Mouse (Mus musculus) right cerebral cortex, adult 18-20 months (tissue): Measurements from ENCODE around the gene Irf2.

Experiments used
- DNase-seq: peaks from one replicate; pipeline ENCODE4 v3.0.0; 2022; ENCODE audit warnings: mixed read lengths

Irf2 gene

GRCm38 (mm10) chr8:46759562-46759961 lies 20.0 kb downstream of the Irf2 start:
- no peak for DNase-seq

GRCm38 (mm10) chr8:46760701-46761100 lies 21.2 kb downstream of the Irf2 start:
- DNase-seq = no peak

DNA sequence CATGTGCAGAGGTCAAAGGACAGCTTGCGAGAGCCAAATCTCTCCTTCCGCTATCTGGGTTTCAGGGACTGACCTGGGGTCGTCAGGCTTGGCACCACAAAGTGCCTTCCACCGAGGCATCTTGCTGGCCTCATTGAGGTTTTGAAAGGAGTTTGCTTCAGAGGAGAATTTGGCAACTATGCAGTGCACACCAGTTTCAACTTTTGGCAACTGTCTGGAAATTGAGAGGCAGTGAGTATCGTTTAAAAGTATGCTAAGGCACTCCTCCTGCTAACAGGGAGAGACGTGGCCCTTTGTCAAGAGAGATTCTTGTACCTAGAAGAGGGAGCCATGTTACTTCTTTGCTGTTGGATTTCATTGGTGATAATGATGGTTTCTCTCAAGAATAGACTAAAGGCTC lies 21.9 kb downstream of the Irf2 start:
- DNase-seq = no peak

GRCm38 (mm10) chr8:46769408-46770180 lies 30.1 kb downstream of the Irf2 start:
- peak; percentile 64 for DNase-seq

- DNase-seq = no peak
Measured at GRCm38 (mm10) chr8:46770905-46771516, 31.5 kb downstream of the Irf2 start.

- DNase-seq = no peak
Measured at GRCm38 (mm10) chr8:46772801-46773200, 33.3 kb downstream of the Irf2 start.

- DNase-seq = no peak
Measured at GRCm38 (mm10) chr8:46777760-46778460, 38.4 kb downstream of the Irf2 start.

GRCm38 (mm10) chr8:46781067-46781657 lies 41.6 kb downstream of the Irf2 start:
- no peak for DNase-seq

GRCm38 (mm10) chr8:46782254-46782653 lies 42.7 kb downstream of the Irf2 start:
- DNase-seq = no peak

DNA sequence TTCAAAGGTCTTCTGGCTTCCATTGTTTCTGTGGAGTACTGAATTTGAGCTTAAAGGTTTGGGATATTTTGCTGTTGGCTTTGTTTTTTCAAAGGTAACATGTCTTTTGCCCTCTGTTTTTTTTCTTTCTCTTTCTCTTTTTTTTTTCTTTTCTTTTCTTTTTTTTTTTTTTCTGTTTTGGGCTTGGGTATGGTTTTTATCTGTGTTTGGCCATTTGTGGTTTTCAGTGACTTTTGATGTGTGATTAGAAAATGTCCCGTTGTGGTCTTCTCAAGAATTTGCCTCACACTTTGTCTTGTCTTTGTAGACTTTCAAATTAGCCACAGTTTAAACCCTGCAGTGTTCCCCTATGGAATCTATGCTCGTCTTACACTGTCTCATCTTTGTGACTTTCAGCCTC lies 45.5 kb downstream of the Irf2 start:
- no peak for DNase-seq

DNA sequence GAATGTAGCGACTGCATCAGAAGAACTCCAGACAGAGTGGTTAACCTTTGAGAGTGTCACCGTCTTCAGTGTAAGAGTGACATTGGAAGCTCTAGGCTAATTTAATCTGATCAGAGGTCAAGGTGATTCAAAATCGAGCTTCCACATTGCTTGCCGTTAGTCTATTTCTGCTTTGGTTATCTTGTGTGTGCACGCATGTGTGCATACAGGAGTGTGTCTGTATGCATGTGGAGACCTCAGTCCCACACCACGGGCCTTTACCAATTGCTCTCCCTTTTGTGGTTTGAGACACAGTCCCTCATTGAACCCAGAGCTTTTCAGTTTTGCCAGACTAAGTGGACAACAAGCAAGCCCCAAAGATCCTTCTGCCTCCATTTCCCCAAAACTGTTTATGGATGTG lies 46.4 kb downstream of the Irf2 start:
- DNase-seq = no peak

- DNase-seq = no peak
Measured at GRCm38 (mm10) chr8:46789091-46789881, 49.8 kb downstream of the Irf2 start.

GRCm38 (mm10) chr8:46791664-46792371 lies 52.3 kb downstream of the Irf2 start:
- no peak for DNase-seq

DNA sequence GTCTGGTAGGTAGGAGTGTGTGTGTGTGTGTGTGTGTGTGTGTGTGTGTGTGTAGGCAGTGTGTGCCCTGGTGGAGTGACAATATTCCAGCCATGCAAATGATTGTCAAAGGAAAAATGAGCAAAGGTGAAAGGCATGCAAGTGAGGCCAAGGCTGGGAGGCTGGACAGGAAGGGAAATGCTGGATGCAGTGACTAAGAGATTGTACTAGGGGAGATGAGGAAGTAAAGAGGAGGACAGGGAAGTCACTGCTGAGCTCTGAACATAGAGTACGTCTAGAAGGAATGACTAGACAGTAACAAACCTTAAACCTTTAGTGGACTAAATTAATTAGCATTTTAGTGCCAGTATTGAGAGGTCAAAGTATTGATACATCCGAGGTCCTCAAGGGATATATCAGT lies 53.1 kb downstream of the Irf2 start:
- DNase-seq = no peak

DNA sequence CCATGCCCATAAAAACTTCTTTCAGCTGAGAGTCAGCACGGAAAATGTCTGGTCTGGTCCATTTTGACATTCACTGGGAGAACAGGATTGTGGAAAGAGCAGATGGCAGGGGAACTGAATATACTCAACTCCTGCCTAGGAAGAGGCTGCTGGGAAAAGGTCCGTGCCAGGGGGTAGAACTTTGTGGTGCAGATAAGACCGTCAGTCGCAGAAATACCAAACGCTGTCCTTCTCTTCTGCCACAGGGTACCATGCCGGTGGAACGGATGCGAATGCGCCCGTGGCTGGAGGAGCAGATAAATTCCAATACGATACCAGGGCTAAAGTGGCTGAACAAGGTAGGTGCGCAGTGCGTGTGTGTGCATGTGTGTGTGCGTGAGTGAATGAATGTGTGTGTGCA lies 53.7 kb downstream of the Irf2 start:
- DNase-seq = no peak

DNA sequence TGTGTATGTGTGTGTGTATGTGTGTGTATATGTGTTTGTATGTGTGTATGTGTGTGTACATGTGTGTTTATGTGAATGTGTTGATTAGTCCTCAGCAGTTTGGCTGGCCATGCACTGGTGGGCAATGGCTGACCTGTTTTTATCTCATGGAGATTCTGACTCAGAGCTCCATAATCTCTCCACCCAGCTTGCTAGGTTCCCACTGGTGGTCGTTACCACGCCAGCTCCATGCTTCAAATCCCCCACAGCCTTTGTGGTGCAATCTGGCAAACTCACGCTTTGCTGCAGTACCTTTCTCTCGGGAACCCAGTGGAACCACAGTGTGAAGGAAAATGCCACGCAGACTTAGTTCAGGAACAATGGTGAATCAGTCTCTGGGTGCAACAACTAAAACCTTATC lies 54.8 kb downstream of the Irf2 start:
- no peak for DNase-seq

DNA sequence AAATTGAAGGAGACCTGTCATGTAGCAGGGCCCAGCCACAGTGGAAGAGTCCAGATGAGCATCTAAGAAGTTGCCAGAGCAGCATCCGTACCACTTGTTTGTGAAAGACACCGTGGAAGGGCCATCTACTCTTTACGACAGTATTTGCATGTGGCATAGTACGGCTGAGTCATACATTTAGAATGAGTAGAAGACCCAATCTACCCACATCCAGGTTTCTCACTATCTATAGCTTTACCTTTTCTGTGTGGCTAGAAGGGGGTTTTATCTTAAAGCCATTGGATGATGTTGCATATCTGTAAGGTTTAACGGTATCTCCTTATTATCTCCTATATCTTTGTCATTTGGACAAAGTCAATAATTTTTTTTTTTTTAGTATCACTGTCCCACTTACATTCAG lies 59.7 kb downstream of the Irf2 start:
- no peak for DNase-seq

DNA sequence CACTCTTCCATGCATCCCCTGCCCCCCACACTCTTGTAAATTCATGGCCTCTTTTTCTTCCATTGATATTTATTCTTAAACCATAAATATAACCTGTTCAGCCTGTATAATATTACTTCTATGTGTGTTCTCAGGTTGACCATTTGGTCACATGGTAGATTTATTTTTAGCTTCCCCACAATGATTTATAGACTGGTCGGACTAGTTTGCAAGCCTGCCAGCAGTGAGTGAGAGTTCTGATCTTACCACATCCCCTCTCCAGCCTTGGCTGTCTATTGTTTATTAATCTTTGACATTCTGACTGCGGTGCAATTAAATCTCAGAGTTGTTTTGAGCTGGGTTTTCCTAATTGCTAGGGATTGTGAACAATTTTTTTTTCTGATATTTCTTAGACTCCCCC lies 60.2 kb downstream of the Irf2 start:
- DNase-seq = no peak

DNA sequence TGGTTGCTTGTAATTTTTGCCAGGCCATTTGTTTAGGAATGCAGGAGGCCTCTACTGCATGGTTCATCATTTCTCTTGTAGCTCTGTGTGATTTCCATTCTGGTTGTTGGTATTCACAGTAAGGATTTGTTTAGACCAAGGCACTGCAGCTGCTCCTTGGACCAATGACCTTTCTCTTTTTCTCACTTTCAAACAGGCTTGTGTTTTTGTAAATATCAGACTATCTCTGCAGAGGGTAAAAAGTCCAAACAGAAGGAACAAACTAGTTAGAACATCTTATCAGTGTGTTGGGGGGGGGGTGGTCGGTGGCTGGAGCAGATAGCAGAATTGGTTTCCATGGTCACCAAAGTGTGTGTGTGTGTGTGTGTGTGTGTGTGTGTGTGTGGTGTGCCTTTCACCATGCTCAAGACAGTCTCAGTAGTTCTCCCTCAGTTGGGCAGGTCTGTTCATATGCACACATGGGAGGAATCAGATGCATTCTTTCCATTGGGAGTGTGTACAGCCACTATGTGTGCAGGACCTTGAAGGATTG lies 61.7 kb downstream of the Irf2 start:
- DNase-seq = no peak

GRCm38 (mm10) chr8:46802009-46802408 lies 62.5 kb downstream of the Irf2 start:
- no peak for DNase-seq

DNA sequence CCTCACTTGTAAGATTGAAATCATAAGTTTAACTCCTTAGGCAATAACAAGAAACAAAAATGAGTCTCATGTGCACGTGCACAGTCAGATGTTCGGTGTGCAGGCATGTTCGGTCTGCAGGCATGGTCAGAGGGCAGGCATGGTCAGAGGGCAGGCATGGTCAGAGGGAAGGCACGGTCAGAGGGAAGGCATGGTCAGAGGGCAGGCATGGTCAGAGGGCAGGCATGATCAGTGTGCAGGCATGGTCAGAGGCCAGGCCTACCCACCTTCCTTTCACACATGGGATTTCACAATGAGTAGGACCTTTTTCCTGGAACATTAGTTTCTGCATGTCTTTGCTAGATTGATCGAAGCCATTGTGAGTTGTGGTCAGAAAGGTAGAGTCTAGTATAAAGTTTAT lies 65.2 kb downstream of the Irf2 start:
- DNase-seq = no peak
